In genomic region chr10:20776640-20777413, GRCm38 (mm10) we compare ENCODE assay signal across 12 mouse cellular contexts. TPM values are rescaled to one million over a fixed set of nuclear protein-coding genes. Genes with fewer than 3 reads are reported as not detected.
DNase-seq lines count a peak whose midpoint lies in the region; ATAC-seq lines count a peak whose summit lies in the region.
"Had no signal": no experiment of that assay in that cellular context is flagged by ENCODE, and none has a peak within 500 bp of the region (broad histone marks: within the 10 kb centered on the region; RNA-seq: fewer than 3 reads in every experiment).

No protein-coding gene starts in this region.

- intact Hi-C loops in left cerebral cortex, postnatal 4 days (cut with DNase I), result no loop called here

- H3K27me3 ChIP-seq in embryonic facial prominence, embryonic 14.5 days (replicated peaks; ENCODE audit: control insufficient read depth, insufficient read depth, low read length), result no peaks in the 10 kb centered on the region
- no peaks in the 10 kb centered on the region for H3K27me3 ChIP-seq in embryonic facial prominence, embryonic 10.5 days (replicated peaks; ENCODE audit: low read depth, poor library complexity, severe bottlenecking)
- H3K27me3 ChIP-seq: lung, embryonic 15.5 days; neural tube, embryonic 15.5 days had no signal

- H3K4me1 ChIP-seq in embryonic facial prominence, embryonic 14.5 days (ENCODE audit: control insufficient read depth, insufficient read depth, low read length), result no peaks in the 10 kb centered on the region
- no peaks in the 10 kb centered on the region for H3K4me1 ChIP-seq in embryonic facial prominence, embryonic 10.5 days
- H3K4me1 ChIP-seq: neural tube, embryonic 15.5 days had no signal

- DNase-seq in embryonic facial prominence, embryonic 14.5 days (ENCODE audit: low spot score), result peak; percentile 68
- no peak for DNase-seq in embryonic facial prominence, embryonic 10.5 days (ENCODE audit: low spot score)
- DNase-seq in left cerebral cortex, postnatal 4 days, result peak; percentile 5
- DNase-seq in left cerebral cortex, adult 9 months (ENCODE audit: low spot score in 2 of 2), result no peak
- no peak for DNase-seq in thymus, postnatal 0 days (ENCODE audit: low spot score)
- DNase-seq in embryo, embryonic 11 days, result no peak
- DNase-seq: adrenal gland, postnatal 25 days; gastrocnemius, postnatal 36 days had no signal

- H3K9me3 ChIP-seq in embryonic facial prominence, embryonic 14.5 days (ENCODE audit: control insufficient read depth, low read length), result no peaks in the 10 kb centered on the region
- H3K9me3 ChIP-seq in embryonic facial prominence, embryonic 10.5 days, result no peaks in the 10 kb centered on the region
- H3K9me3 ChIP-seq: lung, embryonic 15.5 days; neural tube, embryonic 15.5 days had no signal

- WGBS in embryonic facial prominence, embryonic 14.5 days, result 63% methylated on average over 11 of the region's 11 CpGs
- 91% methylated on average over 11 of the region's 11 CpGs for WGBS in embryonic facial prominence, embryonic 10.5 days

- H3K9ac ChIP-seq in embryonic facial prominence, embryonic 14.5 days (ENCODE audit: low read depth, low read length), result no peak overlapping the region
- H3K9ac ChIP-seq: lung, embryonic 15.5 days; neural tube, embryonic 15.5 days had no signal

- no peak overlapping the region for H3K4me3 ChIP-seq in embryonic facial prominence, embryonic 14.5 days (ENCODE audit: low read depth, low read length)
- no peak overlapping the region for H3K4me3 ChIP-seq in embryonic facial prominence, embryonic 10.5 days
- H3K4me3 ChIP-seq: lung, embryonic 15.5 days; neural tube, embryonic 15.5 days had no signal

- H3K27ac ChIP-seq in embryonic facial prominence, embryonic 14.5 days (replicated peaks; ENCODE audit: low read depth, low read length), result no peak overlapping the region
- no peak overlapping the region for H3K27ac ChIP-seq in embryonic facial prominence, embryonic 10.5 days (replicated peaks)
- H3K27ac ChIP-seq: lung, embryonic 15.5 days; neural tube, embryonic 15.5 days had no signal

- no peak for ATAC-seq in embryonic facial prominence, embryonic 14.5 days (ENCODE audit: low read depth)
- ATAC-seq in erythroid progenitor cell, adult 5-6 weeks (replicated peaks; ENCODE audit: low FRiP score, poor library complexity, severe bottlenecking), result peak; percentile 67; the same call in 1 of the 2 replicates
- ATAC-seq in megakaryocyte progenitor cell, adult 5-6 weeks (replicated peaks; ENCODE audit: poor library complexity), result peak; percentile 69

- no peak overlapping the region for H3K4me2 ChIP-seq in embryonic facial prominence, embryonic 14.5 days (ENCODE audit: low read depth, low read length)
- H3K4me2 ChIP-seq: lung, embryonic 15.5 days; neural tube, embryonic 15.5 days had no signal

- no peaks in the 10 kb centered on the region for H3K36me3 ChIP-seq in embryonic facial prominence, embryonic 14.5 days (ENCODE audit: control insufficient read depth, insufficient read depth, low read length)
- no peaks in the 10 kb centered on the region for H3K36me3 ChIP-seq in embryonic facial prominence, embryonic 10.5 days (replicated peaks)
- H3K36me3 ChIP-seq: lung, embryonic 15.5 days; neural tube, embryonic 15.5 days had no signal

RNA-seq across cellular contexts. Expression of gene Pde7b, which starts 51.9 kb away (rescaled TPM):
- polyA plus RNA-seq in embryonic facial prominence, embryonic 14.5 days (2014; fragmentation: Nextera tagmentation; extraction: Ambion mirVana), result 8.8 and 9.0 TPM in 2 replicates
- 1.7 and 2.8 TPM in 2 replicates for polyA plus RNA-seq in embryonic facial prominence, embryonic 10.5 days (2016; fragmentation: Nextera tagmentation; extraction: Ambion mirVana)
- total RNA-seq in left cerebral cortex, postnatal 4 days (2021), result 10 to 100 TPM in 1 of 2 experiments, 1 to 10 TPM in 1; 9.0 to 11.4 TPM
- 2.2 TPM in 1 of 2 replicates, not detected in the other for total RNA-seq in erythroid progenitor cell, adult 5-6 weeks (2015; ENCODE audit: low replicate concordance)
- 1.4 TPM in 1 of 2 replicates, not detected in the other for total RNA-seq in erythroid progenitor cell, adult 5-6 weeks (2017; ENCODE audit: low replicate concordance)
- 1.9 and 2.2 TPM in 2 replicates for total RNA-seq in megakaryocyte progenitor cell, adult 5-6 weeks (2015)
- total RNA-seq in megakaryocyte progenitor cell, adult 5-6 weeks (2017), result 1.9 and 2.2 TPM in 2 replicates
- 0.30 and 0.61 TPM in 2 replicates for polyA plus RNA-seq in thymus, postnatal 0 days (2015; fragmentation: Nextera tagmentation; extraction: Ambion mirVana)

Comparison
In these comparisons a context has a peak if more than half of its experiments do, and no peak if none do; other contexts are left out.
1. DNase-seq: peak in embryonic facial prominence, embryonic 14.5 days (single experiment) and left cerebral cortex, postnatal 4 days (single experiment); none in embryonic facial prominence, embryonic 10.5 days (single experiment), left cerebral cortex, adult 9 months (0 of 2), thymus, postnatal 0 days (single experiment) and embryo, embryonic 11 days (single experiment).